Mouse (Mus musculus): ENCODE measurements around the gene Ccdc134.

DNA sequence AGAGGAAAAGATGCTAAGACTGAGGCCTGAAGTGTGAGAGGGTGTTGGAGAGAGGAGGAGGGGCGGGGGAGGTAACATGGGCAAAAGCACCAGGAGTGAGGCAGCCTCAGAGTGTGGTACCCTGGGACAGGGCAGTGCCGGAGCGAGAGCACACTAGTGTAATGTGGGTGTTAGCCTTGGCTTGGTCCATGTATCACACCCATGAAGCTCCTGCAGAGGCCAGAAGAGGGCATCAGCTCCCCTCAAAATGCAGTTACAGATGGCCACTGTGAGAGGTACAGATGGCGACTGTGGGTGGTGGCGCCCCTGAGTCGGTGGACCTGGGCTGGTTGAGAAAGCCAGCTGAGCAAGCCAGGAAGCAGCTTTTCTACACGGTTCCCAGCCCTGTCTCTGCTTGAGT is 46.6 kb upstream of the Ccdc134 start:
- no peak for TF ChIP-seq POLR2A (IDR thresholded peaks at IDR 0.05; ENCODE audit: insufficient read length, low read depth)
- TF ChIP-seq POLR2AphosphoS2 (IDR thresholded peaks at IDR 0.05; ENCODE audit: insufficient read length, low read depth), result no peak
- TF ChIP-seq TCF12 (IDR thresholded peaks at IDR 0.05; ENCODE audit: insufficient read depth, poor library complexity, severe bottlenecking), result no peak
- no peak for TF ChIP-seq MYOD1 (IDR thresholded peaks at IDR 0.05; ENCODE audit: control insufficient read depth in 1 of 3, insufficient read length in 2 of 3, low read depth in 2 of 3)
- TF ChIP-seq MYOG (IDR thresholded peaks at IDR 0.05; ENCODE audit: control insufficient read depth in 1 of 3, insufficient read depth in 1 of 3, insufficient read length in 2 of 3, low read depth in 2 of 3), result no peak
- no peak for TF ChIP-seq MAX (IDR thresholded peaks at IDR 0.05; ENCODE audit: low read depth)
- TF ChIP-seq USF1 (IDR thresholded peaks at IDR 0.05; ENCODE audit: low read depth), result no peak
- TF ChIP-seq E2F4 (IDR thresholded peaks at IDR 0.05; ENCODE audit: insufficient read depth), result no peak
- TF ChIP-seq SRF (IDR thresholded peaks at IDR 0.05; ENCODE audit: control insufficient read depth, insufficient read length, low read depth), result no peak
- no peak for TF ChIP-seq CEBPB (IDR thresholded peaks at IDR 0.05; ENCODE audit: insufficient read depth, poor library complexity, severe bottlenecking)
- TF ChIP-seq TCF3 (IDR thresholded peaks at IDR 0.05; ENCODE audit: insufficient read length, low read depth), result no peak

Measured in myocyte (in vitro differentiated cells).